Mouse (Mus musculus) forebrain, postnatal 0 days (tissue): ENCODE data around the gene Cilp. TPM values are rescaled to one million over a fixed set of nuclear protein-coding genes. Genes with fewer than 3 reads are reported as not detected.
A peak's percentile ranks its signal among the peaks of the same experiment; 100 is the strongest.

Experiments
- ATAC-seq: fragments of 200-750 bp; cut with Nextera tagmentation; 2 replicates; pipeline ENCODE4 v1.8.0; 2017; ENCODE audit warnings: mild to moderate bottlenecking, moderate library complexity
- DNase-seq: peaks from one replicate; pipeline ENCODE4 v3.0.0-alpha.2; 2015
- H3K27ac ChIP-seq: fragments of 300-500 bp; sonication (generic); 2 replicates; pipeline ENCODE4 v1.5.1; 2014; ENCODE audit warnings: low read depth, mild to moderate bottlenecking, antibody characterized with exemption, low read length, moderate library complexity, mixed read lengths
- H3K27me3 ChIP-seq: fragments of 300-500 bp; sonication (generic); 2 replicates; pipeline ENCODE4 v1.6.1; 2014; ENCODE audit warnings: mild to moderate bottlenecking, low read length, mixed read lengths; ENCODE audit not compliant: insufficient read depth
- H3K36me3 ChIP-seq: fragments of 300-500 bp; sonication (generic); 2 replicates; pipeline ENCODE4 v1.6.1; 2014; ENCODE audit warnings: mild to moderate bottlenecking, moderate library complexity; ENCODE audit not compliant: insufficient read depth
- H3K4me1 ChIP-seq: fragments of 300-500 bp; sonication (generic); 2 replicates; pipeline ENCODE4 v1.6.1; 2014; ENCODE audit warnings: antibody characterized with exemption; ENCODE audit not compliant: insufficient read depth
- H3K4me2 ChIP-seq: fragments of 300-500 bp; sonication (generic); 2 replicates; pipeline ENCODE4 v1.6.1; 2014; ENCODE audit warnings: low read depth, mild to moderate bottlenecking, moderate library complexity
- H3K4me3 ChIP-seq: fragments of 300-500 bp; sonication (generic); 2 replicates; pipeline ENCODE4 v1.5.1; 2014; ENCODE audit warnings: low read depth, low read length, mixed read lengths
- H3K9ac ChIP-seq: fragments of 300-500 bp; sonication (generic); 2 replicates; pipeline ENCODE4 v1.6.1; 2014; ENCODE audit warnings: mild to moderate bottlenecking
- H3K9me3 ChIP-seq: fragments of 300-500 bp; sonication (generic); 2 replicates; pipeline ENCODE4 v1.6.1; 2016; ENCODE audit warnings: low read length
- CTCF ChIP-seq: sonication (generic); IDR thresholded peaks from 2 replicates; pipeline ENCODE4 v1.5.1; 2016; ENCODE audit warnings: antibody characterized with exemption, control low read depth, low read depth
- whole genome bisulfite sequencing: fragments of 180-500 bp; shearing (Covaris S2); extraction: QIAGEN DNeasy Blood & Tissue Kit; methylation state at CpG from one replicate; pipeline ENCODE4 v1.1.7; 2014; 5-methylcytosine and 5-hydroxymethylcytosine counted together
- polyA plus RNA-seq: library from polyadenylated mRNA; unstranded; fragments of >200 nt; fragmentation: Nextera tagmentation; extraction: Ambion mirVana; gene quantifications from 2 replicates; pipeline ENCODE4 v1.2.1, GENCODE M21; 2015
- total RNA-seq: library from RNA; depleted of rRNA; stranded (reverse); fragments of >200 nt; gene quantifications from 2 replicates; pipeline ENCODE4 v1.2.3, GENCODE M21; 2014

The Cilp gene
- total and polyA plus RNA-seq, 2 experiments from 2014 or later, result 0.14 to 0.16 TPM

DNA sequence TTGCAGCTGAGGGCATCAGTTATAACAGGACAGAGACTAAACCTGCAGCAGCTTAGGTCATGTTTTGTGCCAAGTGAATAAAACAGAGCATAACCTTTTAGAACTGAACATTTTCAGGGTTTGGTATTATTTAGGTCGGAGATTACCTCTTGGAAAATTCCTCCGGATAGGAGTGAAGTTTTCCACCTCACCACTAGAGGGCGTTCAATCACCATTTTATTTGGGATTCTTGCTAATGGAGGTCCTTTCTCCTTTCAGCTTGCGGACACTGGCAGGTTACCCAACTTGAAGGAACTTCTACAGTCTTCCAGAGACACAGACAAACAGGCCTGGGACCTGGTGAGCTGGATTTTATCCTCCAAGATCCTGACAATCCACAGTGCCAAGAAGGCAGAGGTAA lies 39.2 kb upstream of the Cilp start:
- H3K9me3 ChIP-seq, result no peaks in the 10 kb centered on the region
- peak; percentile 68 for TF ChIP-seq CTCF
- H3K4me1 ChIP-seq, result no peaks in the 10 kb centered on the region
- peak; percentile 46 for DNase-seq
- H3K27ac ChIP-seq, result no peak overlapping the region
- H3K4me2 ChIP-seq, result no peak overlapping the region
- H3K36me3 ChIP-seq, result peaks cover 8% of the 10 kb centered on the region
- no peak overlapping the region for H3K9ac ChIP-seq
- no peak overlapping the region for H3K4me3 ChIP-seq
- H3K27me3 ChIP-seq, result no peaks in the 10 kb centered on the region
- ATAC-seq, result no peak
- 25% methylated on average over 4 of the region's 4 CpGs for WGBS

DNA sequence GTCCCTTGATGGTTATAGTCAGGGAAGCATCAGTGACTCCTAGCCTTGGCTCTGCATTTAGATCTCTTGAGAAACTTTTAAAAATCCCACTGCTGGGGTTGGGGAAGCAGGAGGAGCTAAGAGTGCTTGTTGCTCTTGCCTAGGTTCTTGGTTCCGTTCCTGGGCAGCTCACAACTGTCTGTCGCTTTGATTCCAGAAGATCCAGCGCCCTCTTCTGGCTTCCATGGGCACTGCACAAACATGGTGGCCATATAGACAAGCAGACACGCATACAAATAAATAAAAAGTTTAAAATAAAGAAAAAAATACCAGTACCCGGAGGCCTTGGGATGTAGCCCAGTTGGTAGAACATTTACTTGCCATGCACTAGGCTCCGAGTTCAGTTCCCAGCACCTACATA lies 34.7 kb upstream of the Cilp start:
- WGBS, result 71% methylated on average over 6 of the region's 6 CpGs
- H3K27me3 ChIP-seq, result no peaks in the 10 kb centered on the region
- H3K9me3 ChIP-seq, result no peaks in the 10 kb centered on the region
- no peak overlapping the region for H3K27ac ChIP-seq
- no peak overlapping the region for H3K4me3 ChIP-seq
- H3K9ac ChIP-seq, result no peak overlapping the region
- peaks cover 8% of the 10 kb centered on the region for H3K36me3 ChIP-seq
- ATAC-seq (no peak), DNase-seq (no peak)
- H3K4me1 ChIP-seq, result no peaks in the 10 kb centered on the region
- TF ChIP-seq CTCF, result no peak
- H3K4me2 ChIP-seq, result no peak overlapping the region

DNA sequence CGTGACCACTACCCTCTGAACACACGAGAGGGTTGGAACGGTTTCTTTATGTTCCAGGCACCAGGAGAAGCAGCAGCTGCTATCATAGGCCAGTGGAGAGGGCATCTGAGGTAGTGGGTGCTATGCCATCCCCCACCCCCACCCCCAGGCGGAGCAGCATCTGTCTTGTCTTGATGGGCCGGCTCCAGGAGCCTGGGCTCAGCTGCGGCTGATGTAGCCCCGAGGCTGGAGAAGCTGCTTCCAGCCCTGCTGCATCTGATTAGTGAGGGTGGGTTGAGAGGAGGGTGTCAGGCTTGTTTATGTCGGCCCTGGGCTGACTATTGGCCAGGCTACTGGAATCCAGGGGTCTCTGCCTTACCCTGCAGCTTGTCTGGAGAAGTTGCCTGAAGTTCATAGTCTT lies 33.7 kb upstream of the Cilp start:
- ATAC-seq (no peak), DNase-seq (no peak)
- no peaks in the 10 kb centered on the region for H3K27me3 ChIP-seq
- 67% methylated on average over 8 of the region's 8 CpGs for WGBS
- no peak overlapping the region for H3K9ac ChIP-seq
- no peak overlapping the region for H3K4me2 ChIP-seq
- peaks cover 8% of the 10 kb centered on the region for H3K36me3 ChIP-seq
- no peak overlapping the region for H3K4me3 ChIP-seq
- no peak overlapping the region for H3K27ac ChIP-seq
- no peaks in the 10 kb centered on the region for H3K4me1 ChIP-seq
- H3K9me3 ChIP-seq, result no peaks in the 10 kb centered on the region
- TF ChIP-seq CTCF, result no peak

- ATAC-seq, result no peak
Measured at GRCm38 (mm10) chr9:65233243-65233985, 31.6 kb upstream of the Cilp start.

DNA sequence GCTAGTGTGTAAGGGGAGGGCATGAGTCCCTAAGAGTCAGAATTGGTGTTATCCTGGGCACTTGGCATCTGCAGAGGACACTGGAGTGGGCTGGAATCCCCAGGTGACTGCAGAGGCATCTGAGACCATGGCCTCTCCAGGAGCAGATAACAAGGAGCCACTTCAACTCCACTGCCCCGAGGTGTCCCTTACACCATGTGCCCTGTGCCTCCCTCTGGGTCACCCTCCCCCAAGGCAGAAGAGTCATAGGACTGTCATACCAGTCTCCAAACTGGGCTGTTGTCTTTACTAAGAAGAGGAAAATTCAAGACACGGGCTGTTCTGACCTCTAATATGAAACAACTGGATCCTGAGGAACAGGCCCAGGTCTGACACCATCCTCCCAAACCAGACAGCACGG lies 30.2 kb upstream of the Cilp start:
- WGBS, result 87% methylated on average over 3 of the region's 3 CpGs
- DNase-seq, result no peak

More at GRCm38 (mm10) chr9:65233243-65233985, 31.6 kb upstream of the Cilp start:
- Histone ChIP-seq H3K36me3 (peaks cover 8% of the 10 kb centered on the region), H3K4me2 (no peak overlapping the region), H3K4me1 (no peaks in the 10 kb centered on the region), H3K9ac (no peak overlapping the region), H3K27ac (no peak overlapping the region), H3K9me3 (no peaks in the 10 kb centered on the region), H3K4me3 (no peak overlapping the region), H3K27me3 (no peaks in the 10 kb centered on the region)
- no peak for DNase-seq
- 91% methylated on average over 9 of the region's 9 CpGs for WGBS
- TF ChIP-seq CTCF, result no peak

DNA sequence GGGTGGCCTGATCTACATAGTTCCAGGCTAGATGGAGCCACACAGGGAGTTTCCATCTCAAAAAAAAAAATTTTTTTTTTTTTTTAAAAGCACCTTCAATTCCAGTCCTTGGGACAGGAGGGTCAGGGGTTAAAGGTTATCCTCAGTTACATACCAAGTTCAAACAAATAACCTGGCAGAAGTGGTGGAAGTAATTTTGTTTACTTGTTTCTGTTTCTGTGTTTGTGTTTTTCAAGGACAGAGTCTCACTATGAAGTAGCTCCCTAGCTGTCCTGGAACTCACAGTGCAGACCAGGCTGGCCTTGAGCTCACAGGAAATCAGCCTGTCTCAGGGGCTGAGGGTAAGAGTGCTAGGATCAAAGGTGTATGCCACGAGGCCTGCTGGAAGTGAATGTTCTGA lies 29.4 kb upstream of the Cilp start:
- no peaks in the 10 kb centered on the region for H3K9me3 ChIP-seq
- H3K4me2 ChIP-seq, result no peak overlapping the region
- H3K36me3 ChIP-seq, result no peaks in the 10 kb centered on the region; the same call in 1 of the 2 replicates
- no peaks in the 10 kb centered on the region for H3K27me3 ChIP-seq
- no peaks in the 10 kb centered on the region for H3K4me1 ChIP-seq
- DNase-seq, result no peak
- no peak for TF ChIP-seq CTCF
- H3K4me3 ChIP-seq, result no peak overlapping the region
- ATAC-seq, result no peak
- H3K27ac ChIP-seq, result no peak overlapping the region
- H3K9ac ChIP-seq, result no peak overlapping the region
- 64% methylated on average over 1 of the region's 1 CpGs for WGBS

More for the DNA sequence above, 30.2 kb upstream of the Cilp start:
- Histone ChIP-seq H3K27ac (no peak overlapping the region), H3K4me3 (no peak overlapping the region), H3K9ac (no peak overlapping the region), H3K4me2 (no peak overlapping the region), H3K9me3 (no peaks in the 10 kb centered on the region), H3K36me3 (peaks cover 7% of the 10 kb centered on the region), H3K27me3 (no peaks in the 10 kb centered on the region), H3K4me1 (no peaks in the 10 kb centered on the region)
- no peak for TF ChIP-seq CTCF
- ATAC-seq, result no peak

GRCm38 (mm10) chr9:65237616-65238015 lies 27.4 kb upstream of the Cilp start:
- Histone ChIP-seq H3K27ac (no peak overlapping the region), H3K9me3 (no peaks in the 10 kb centered on the region), H3K4me1 (no peaks in the 10 kb centered on the region), H3K9ac (no peak overlapping the region), H3K27me3 (no peaks in the 10 kb centered on the region), H3K36me3 (no peaks in the 10 kb centered on the region; the same call in 1 of the 2 replicates), H3K4me2 (no peak overlapping the region), H3K4me3 (no peak overlapping the region)
- whole genome bisulfite sequencing, result 70% methylated on average over 11 of the region's 11 CpGs
- ATAC-seq, result no peak
- no peak for DNase-seq
- TF ChIP-seq CTCF, result no peak
